Mouse (Mus musculus) intestine, embryonic 15.5 days (tissue): ENCODE data around the gene Tbx6. TPM values are rescaled to one million over a fixed set of nuclear protein-coding genes. Genes with fewer than 3 reads are reported as not detected.

ENCODE experiments used
- ATAC-seq: fragments of 200-750 bp; cut with Nextera tagmentation; 2 replicates; pipeline ENCODE4 v1.8.0; 2017; ENCODE audit warnings: moderate TSS enrichment, moderate library complexity
- H3K27ac ChIP-seq: fragments of 300-500 bp; sonication (generic); 2 replicates; pipeline ENCODE4 v1.5.1; 2015; ENCODE audit warnings: mild to moderate bottlenecking, inconsistent platforms
- H3K27me3 ChIP-seq: fragments of 300-500 bp; sonication (generic); replicated peaks from 2 replicates; pipeline ENCODE4 v1.6.1; 2015; ENCODE audit warnings: inconsistent platforms
- H3K36me3 ChIP-seq: fragments of 300-500 bp; sonication (generic); 2 replicates; pipeline ENCODE4 v1.6.1; 2015; ENCODE audit warnings: inconsistent platforms
- H3K4me1 ChIP-seq: fragments of 300-500 bp; sonication (generic); replicated peaks from 2 replicates; pipeline ENCODE4 v1.6.1; 2015; ENCODE audit warnings: inconsistent platforms
- H3K4me2 ChIP-seq: fragments of 300-500 bp; sonication (generic); replicated peaks from 2 replicates; pipeline ENCODE4 v1.6.1; 2015; ENCODE audit warnings: mild to moderate bottlenecking, inconsistent platforms
- H3K4me3 ChIP-seq: fragments of 300-500 bp; sonication (generic); replicated peaks from 2 replicates; pipeline ENCODE4 v1.5.1; 2015; ENCODE audit warnings: inconsistent platforms
- H3K9ac ChIP-seq: fragments of 300-500 bp; sonication (generic); 2 replicates; pipeline ENCODE4 v1.6.1; 2015; ENCODE audit warnings: inconsistent platforms
- H3K9me3 ChIP-seq: fragments of 300-500 bp; sonication (generic); 2 replicates; pipeline ENCODE4 v1.6.1; 2016; ENCODE audit warnings: inconsistent platforms
- WGBS: fragments of 180-500 bp; shearing (Covaris S2); methylation state at CpG from one replicate; pipeline ENCODE4 v1.1.7; 2015; 5-methylcytosine and 5-hydroxymethylcytosine counted together
- polyA plus RNA-seq: library from polyadenylated mRNA; unstranded; fragments of >200 nt; fragmentation: Nextera tagmentation; extraction: Ambion mirVana; gene quantifications from 2 replicates; pipeline ENCODE4 v1.2.1, GENCODE M21; 2015

Gene Tbx6
- polyA plus RNA-seq, 1 experiment from 2014 or later, result 0.34 TPM

- no peak overlapping the region for H3K4me2 ChIP-seq
- ATAC-seq, result no peak
- WGBS, result 58% methylated on average over 4 of the region's 4 CpGs
- no peak overlapping the region for H3K27ac ChIP-seq
- H3K4me1 ChIP-seq, result peaks cover 20% of the 10 kb centered on the region
- H3K4me3 ChIP-seq, result no peak overlapping the region
- peaks cover 43% of the 10 kb centered on the region for H3K36me3 ChIP-seq
- H3K9ac ChIP-seq, result no peak overlapping the region
- no peaks in the 10 kb centered on the region for H3K27me3 ChIP-seq
- no peaks in the 10 kb centered on the region for H3K9me3 ChIP-seq
These were observed 3.8 kb downstream of the Tbx6 start for GRCm38 (mm10) chr7:126785056-126785455.

GRCm38 (mm10) chr7:126786142-126786541 is 4.9 kb downstream of the Tbx6 start:
- WGBS, result 90% methylated on average over 14 of the region's 14 CpGs
- Histone ChIP-seq H3K9ac (no peak overlapping the region), H3K27ac (no peak overlapping the region), H3K27me3 (no peaks in the 10 kb centered on the region), H3K9me3 (no peaks in the 10 kb centered on the region), H3K4me2 (no peak overlapping the region), H3K4me3 (no peak overlapping the region), H3K36me3 (peaks cover 43% of the 10 kb centered on the region), H3K4me1 (peaks cover 20% of the 10 kb centered on the region)
- ATAC-seq, result no peak

GRCm38 (mm10) chr7:126789141-126789540 is 7.9 kb downstream of the Tbx6 start:
- no peak overlapping the region for H3K4me2 ChIP-seq
- no peak for ATAC-seq
- no peaks in the 10 kb centered on the region for H3K27me3 ChIP-seq
- H3K36me3 ChIP-seq, result peaks cover 39% of the 10 kb centered on the region
- no peak overlapping the region for H3K4me3 ChIP-seq
- no peak overlapping the region for H3K9ac ChIP-seq
- no peak overlapping the region for H3K27ac ChIP-seq
- H3K9me3 ChIP-seq, result no peaks in the 10 kb centered on the region
- peaks cover 7% of the 10 kb centered on the region; the same call in 1 of the 2 replicates for H3K4me1 ChIP-seq
- 87% methylated on average over 4 of the region's 4 CpGs for WGBS

GRCm38 (mm10) chr7:126791851-126792720 is 10.8 kb downstream of the Tbx6 start, which contains the start of gene Ppp4c:
TSS of gene Ppp4c (minus strand) at chr7:126792496.
- Histone ChIP-seq H3K27ac (peak within 1 kb of the TSS; percentile 96), H3K4me3 (peak within 1 kb of the TSS; percentile 64), H3K4me2 (peak within 1 kb of the TSS; percentile 68), H3K9me3 (no peaks in the 10 kb centered on the region), H3K27me3 (no peaks in the 10 kb centered on the region), H3K36me3 (peaks cover 33% of the 10 kb centered on the region), H3K9ac (peak within 1 kb of the TSS; percentile 81), H3K4me1 (peaks cover 21% of the 10 kb centered on the region)
- peak; percentile 94 for ATAC-seq
- WGBS, result under 1% methylated on average over 82 of the region's 83 CpGs

GRCm38 (mm10) chr7:126792721-126793443 is 11.6 kb downstream of the Tbx6 start:
- peak overlapping the region; percentile 68 for H3K4me2 ChIP-seq
- peak overlapping the region; percentile 31; the same call in 1 of the 2 replicates for H3K9ac ChIP-seq
- no peaks in the 10 kb centered on the region for H3K27me3 ChIP-seq
- WGBS, result 22% methylated on average over 11 of the region's 11 CpGs
- H3K4me3 ChIP-seq, result peak overlapping the region; percentile 64
- H3K36me3 ChIP-seq, result peaks cover 28% of the 10 kb centered on the region
- H3K4me1 ChIP-seq, result peaks cover 28% of the 10 kb centered on the region
- ATAC-seq, result peak; percentile 32
- H3K9me3 ChIP-seq, result no peaks in the 10 kb centered on the region
- H3K27ac ChIP-seq, result peak overlapping the region; percentile 96

GRCm38 (mm10) chr7:126793456-126794270 is 12.4 kb downstream of the Tbx6 start:
- Histone ChIP-seq H3K4me3 (no peak overlapping the region), H3K9ac (no peak overlapping the region), H3K36me3 (peaks cover 24% of the 10 kb centered on the region), H3K4me1 (peaks cover 28% of the 10 kb centered on the region), H3K4me2 (peak overlapping the region; percentile 68; the same call in 1 of the 2 replicates), H3K27ac (no peak overlapping the region), H3K9me3 (no peaks in the 10 kb centered on the region), H3K27me3 (no peaks in the 10 kb centered on the region)
- no peak for ATAC-seq
- WGBS, result 77% methylated on average over 4 of the region's 4 CpGs

- no peaks in the 10 kb centered on the region for H3K27me3 ChIP-seq
- peaks cover 21% of the 10 kb centered on the region for H3K36me3 ChIP-seq
- no peaks in the 10 kb centered on the region for H3K9me3 ChIP-seq
- ATAC-seq, result no peak
- H3K27ac ChIP-seq, result no peak overlapping the region
- no peak overlapping the region for H3K4me2 ChIP-seq
- H3K4me1 ChIP-seq, result peaks cover 28% of the 10 kb centered on the region
- H3K4me3 ChIP-seq, result no peak overlapping the region
- WGBS, result 63% methylated on average over 4 of the region's 4 CpGs
- no peak overlapping the region for H3K9ac ChIP-seq
These were observed 13.0 kb downstream of the Tbx6 start for GRCm38 (mm10) chr7:126794271-126794605.

- H3K4me1 ChIP-seq, result peaks cover 34% of the 10 kb centered on the region
- no peak overlapping the region for H3K4me3 ChIP-seq
- peaks cover 21% of the 10 kb centered on the region for H3K36me3 ChIP-seq
- peak overlapping the region; percentile 82; the same call in 1 of the 2 replicates for H3K4me2 ChIP-seq
- no peak for ATAC-seq
- no peaks in the 10 kb centered on the region for H3K9me3 ChIP-seq
- no peak overlapping the region for H3K9ac ChIP-seq
- WGBS, result 82% methylated on average over 16 of the region's 16 CpGs
- H3K27me3 ChIP-seq, result no peaks in the 10 kb centered on the region
- H3K27ac ChIP-seq, result no peak overlapping the region
These were observed 14.4 kb downstream of the Tbx6 start for GRCm38 (mm10) chr7:126795387-126796317.

- H3K4me1 ChIP-seq, result peaks cover 33% of the 10 kb centered on the region
- H3K27me3 ChIP-seq, result no peaks in the 10 kb centered on the region
- WGBS, result 69% methylated on average over 8 of the region's 8 CpGs
- peaks cover 21% of the 10 kb centered on the region for H3K36me3 ChIP-seq
- peak overlapping the region; percentile 17; the same call in 1 of the 2 replicates for H3K9ac ChIP-seq
- no peak for ATAC-seq
- no peak overlapping the region for H3K27ac ChIP-seq
- no peaks in the 10 kb centered on the region for H3K9me3 ChIP-seq
- H3K4me2 ChIP-seq, result peak overlapping the region; percentile 82
- H3K4me3 ChIP-seq, result peak overlapping the region; percentile 83
These were observed 15.2 kb downstream of the Tbx6 start for GRCm38 (mm10) chr7:126796350-126796932.

- peak within 1 kb of the TSS; percentile 82 for H3K4me2 ChIP-seq
- H3K36me3 ChIP-seq, result peaks cover 21% of the 10 kb centered on the region
- no peaks in the 10 kb centered on the region for H3K9me3 ChIP-seq
- H3K4me1 ChIP-seq, result peaks cover 33% of the 10 kb centered on the region
- ATAC-seq, result no peak
- H3K27me3 ChIP-seq, result no peaks in the 10 kb centered on the region
- H3K9ac ChIP-seq, result peak within 1 kb of the TSS; percentile 88
- H3K27ac ChIP-seq, result peak within 1 kb of the TSS; percentile 96
- peak within 1 kb of the TSS; percentile 83 for H3K4me3 ChIP-seq
- 18% methylated on average over 21 of the region's 21 CpGs for WGBS
These were observed 16.3 kb downstream of the Tbx6 start, which contains the start of gene Fam57b for GRCm38 (mm10) chr7:126797411-126798126. TSS of gene Fam57b (plus strand) at chr7:126797668.
